Mouse (Mus musculus) retina, adult 2 months (tissue): ENCODE measurements around the gene Amdhd2.

Experiments used
- DNase-seq: peaks from one replicate; pipeline ENCODE4 v3.0.0-alpha.2; 2012; ENCODE audit warnings: low read depth, low spot score

The Amdhd2 gene

DNA sequence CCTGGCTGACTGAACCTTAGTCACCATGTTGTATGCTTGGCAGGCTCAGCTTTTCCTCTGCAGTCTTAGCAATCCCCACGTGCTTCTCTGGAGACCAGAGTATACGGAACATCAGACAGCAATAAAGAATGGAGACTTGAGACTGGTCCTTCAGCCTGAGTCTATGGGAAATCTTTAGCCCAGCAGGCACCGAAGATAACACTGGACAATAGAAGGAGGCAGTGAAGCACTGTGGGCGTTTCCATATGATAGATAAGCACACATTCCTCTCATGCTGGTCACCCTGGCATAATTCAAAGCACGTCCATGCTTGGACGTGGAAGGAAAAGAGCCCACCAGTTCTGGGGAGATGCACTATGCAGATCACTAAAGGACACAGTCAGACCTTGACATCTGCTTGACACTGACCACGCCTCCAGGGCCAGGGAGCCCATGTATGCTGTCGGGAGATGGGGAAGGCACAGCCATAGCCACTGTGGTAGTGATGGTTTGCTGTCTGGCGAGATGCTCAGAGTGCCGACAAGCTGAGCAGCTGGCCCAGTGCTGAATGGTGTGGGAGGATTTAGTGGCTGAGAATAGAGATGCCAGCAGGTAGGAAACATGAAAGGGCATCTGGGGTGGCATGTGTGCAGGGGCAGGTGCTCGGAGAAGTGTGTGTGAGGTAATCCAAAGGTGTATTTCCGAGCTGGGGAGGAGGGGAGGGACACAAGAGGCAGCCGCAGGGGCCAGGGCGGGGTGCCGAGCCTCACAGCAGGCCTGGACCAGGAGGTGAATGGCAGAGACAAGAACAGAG lies 33.7 kb upstream of the Amdhd2 start:
- DNase-seq, result no peak

DNA sequence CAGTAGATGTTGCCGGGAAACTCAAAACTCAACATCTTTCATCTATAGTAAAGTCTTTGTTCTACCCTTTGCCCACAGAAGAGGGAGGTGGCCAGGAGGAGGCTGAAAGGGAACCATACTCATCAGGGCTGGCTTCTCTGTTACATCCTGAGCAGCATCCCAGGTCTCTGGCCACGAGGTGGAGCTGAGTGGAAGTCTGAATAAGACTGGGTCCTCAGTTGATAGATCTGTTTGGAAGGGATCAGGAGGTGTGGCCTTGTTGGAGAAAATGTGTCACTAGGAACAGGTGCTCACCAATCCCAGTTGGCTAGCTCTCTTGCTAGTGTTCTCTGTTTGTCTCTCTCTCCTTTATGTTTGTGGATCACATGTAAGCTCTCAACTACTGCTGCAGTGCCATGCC lies 31.8 kb upstream of the Amdhd2 start:
- DNase-seq, result no peak

DNA sequence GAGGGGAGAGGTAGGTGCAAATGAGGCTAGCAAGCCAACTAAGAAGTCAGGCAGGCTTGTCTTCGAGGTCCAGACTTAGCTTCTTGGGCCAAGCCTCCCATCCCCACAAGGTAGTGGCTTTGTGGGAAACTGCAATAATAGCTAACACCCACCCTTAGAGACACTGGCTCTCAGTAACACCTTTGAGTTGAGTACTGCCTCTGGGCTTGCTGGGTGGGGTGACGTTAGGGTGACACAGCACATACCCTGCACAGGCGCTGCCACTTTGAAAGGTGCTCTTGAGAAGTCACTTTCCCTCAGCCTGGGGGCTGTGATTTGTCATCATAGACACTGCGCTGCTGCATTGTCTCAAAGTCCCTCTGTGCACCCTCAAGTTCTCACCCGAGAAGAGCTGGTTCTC lies 30.2 kb upstream of the Amdhd2 start:
- DNase-seq, result no peak

DNA sequence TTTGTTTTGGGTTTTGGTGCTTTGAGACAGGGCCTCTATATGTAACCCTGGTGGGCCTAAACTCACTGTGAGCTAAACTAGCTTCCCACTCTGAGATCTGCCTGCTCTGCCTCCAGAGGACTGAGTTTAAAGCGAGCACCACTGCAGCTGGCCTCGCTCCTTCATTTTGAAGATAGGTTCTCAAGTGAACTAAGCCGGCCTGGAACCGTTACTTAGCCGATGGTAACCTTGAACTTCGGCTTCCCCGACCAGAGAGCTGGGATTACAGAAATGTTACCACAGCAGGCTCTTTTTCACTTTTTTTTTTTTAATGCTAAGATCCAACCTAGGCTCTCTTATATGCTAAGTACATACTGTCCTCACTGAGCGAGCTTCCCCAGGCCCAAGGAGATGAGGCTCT lies 29.7 kb upstream of the Amdhd2 start:
- DNase-seq, result no peak

DNA sequence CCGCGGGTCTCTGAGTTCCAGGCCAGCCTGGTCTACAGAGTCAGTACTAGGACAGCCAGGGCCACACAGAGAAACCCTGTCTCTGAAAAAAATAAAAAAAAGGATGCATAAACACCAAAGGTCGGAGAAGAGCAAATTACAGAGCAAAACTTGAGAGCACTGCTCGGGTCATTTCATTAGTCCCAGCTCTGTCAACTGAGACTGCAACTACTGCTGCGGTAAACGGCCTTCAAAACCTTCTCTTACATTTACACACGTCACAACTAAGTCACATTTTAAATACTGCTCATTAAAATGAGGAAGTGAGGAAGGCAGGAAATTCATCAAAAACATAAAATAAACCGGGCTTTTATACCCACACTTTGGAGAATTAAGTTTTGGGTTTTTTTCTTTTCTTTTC lies 29.3 kb upstream of the Amdhd2 start:
- DNase-seq, result no peak

DNA sequence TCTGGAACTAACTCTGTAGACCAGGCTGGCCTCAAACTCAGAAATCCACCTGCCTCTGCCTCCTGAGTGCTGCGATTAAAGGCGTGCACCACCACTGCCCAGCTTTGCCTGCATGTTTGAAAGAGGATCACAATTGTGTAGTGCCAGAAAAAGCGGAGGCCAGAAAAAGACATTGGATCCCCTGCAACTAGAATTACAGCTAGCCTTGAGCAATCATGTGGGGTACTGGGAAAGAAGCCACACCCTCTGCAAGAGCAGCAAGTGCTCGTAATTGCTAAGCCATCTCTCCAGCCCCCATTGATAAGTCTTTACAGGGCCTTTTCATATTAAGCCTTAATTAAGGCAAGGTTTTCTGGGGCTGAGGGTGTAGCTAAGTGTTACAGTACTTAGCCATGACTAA lies 27.9 kb upstream of the Amdhd2 start:
- DNase-seq, result no peak

DNA sequence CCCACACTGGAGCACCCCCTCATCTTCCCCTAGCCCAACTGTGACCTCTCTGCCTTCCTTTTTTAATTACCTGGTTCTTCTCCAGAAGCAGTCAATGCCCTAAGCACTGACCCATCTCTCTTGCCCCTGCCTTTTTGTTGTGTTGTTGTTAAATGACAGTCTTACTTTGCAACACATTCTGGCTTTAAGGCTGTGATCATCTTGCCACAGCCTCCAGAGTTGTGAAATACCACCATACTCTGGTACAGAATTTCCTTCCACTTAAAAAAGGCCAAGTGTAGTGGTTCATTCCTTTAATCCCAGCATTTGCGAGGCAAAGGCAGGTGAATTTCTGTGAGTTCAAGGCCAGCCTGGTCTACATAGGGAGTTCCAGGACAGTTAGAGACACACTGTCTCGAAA lies 27.4 kb upstream of the Amdhd2 start:
- no peak for DNase-seq

DNA sequence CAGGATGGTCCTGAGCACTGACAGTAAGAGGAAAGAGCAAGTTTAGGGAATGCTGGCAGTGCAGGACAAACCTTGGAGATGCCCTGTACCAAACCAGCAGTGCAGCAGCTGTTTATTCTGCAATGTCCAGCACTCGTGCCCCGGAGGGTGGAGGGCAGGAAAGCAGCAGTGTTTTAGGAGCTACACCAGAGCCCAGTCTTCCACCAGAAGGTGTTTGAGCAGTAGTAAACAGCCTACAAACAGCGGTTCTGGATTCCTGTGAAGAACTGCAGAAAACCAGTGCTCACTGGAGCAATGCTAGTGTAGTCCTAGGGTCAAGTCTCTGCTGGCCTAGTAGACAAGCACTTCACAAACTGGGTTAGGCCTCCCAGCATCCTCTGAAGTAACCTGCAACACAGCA lies 10.7 kb upstream of the Amdhd2 start:
- DNase-seq, result no peak

DNA sequence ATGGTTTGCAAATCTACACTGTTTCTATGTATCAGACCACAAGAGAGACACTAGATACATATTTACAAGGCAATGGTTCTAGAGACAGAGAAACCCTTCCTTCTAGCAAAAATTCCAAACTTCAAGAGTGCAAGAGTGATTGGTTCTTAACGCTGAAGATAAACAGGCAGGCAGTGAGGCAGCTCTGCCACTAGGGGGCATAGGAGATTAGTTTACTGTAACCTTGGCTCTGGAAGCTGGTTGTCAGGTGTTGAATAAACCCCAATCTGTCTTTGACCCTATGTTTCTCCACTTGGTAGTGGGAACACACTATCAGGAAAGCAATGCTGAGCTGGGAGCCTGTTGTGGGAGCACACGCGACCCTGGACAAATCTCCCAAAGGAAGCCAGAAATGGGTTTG lies 9.9 kb upstream of the Amdhd2 start:
- peak; percentile 56 for DNase-seq

DNA sequence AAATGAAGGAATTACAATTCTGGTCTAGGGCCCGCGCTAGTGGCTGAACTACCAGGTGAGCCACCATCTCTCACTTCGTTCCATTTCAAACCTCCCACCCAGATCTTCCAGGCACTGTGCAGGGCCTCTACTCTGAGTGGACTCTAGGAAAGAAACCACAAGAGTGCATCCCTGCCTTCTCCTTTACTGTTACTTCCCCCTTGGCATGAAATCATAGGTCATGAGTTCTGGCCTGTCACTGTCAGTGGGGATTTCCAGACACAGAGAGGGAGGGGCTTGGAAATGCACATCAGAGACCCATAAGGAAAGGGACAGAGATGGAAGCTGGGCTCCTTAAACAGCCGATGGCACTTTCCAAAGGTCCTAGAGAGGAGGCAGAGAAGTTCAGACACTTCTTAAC lies 8.2 kb upstream of the Amdhd2 start:
- no peak for DNase-seq

DNA sequence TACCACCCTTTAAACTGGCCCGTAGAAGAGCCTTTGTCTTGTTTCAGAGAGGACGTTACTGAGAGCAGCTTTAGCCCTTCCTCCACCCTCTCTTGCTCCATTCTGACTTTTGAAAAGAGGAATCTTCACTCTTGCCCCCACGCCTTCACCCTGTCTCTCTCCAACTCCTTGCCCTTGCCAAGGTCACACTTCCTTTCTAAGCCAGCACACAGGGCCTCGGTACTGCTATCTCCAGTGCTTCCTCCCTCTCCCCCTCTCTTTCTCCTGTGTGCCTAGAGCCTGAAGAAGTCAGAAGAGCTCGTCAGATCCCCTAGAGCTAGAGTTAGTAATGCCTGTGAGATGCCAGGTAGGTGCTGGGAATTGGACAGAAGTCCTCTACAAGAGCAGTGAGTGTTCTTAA lies 7.2 kb upstream of the Amdhd2 start:
- no peak for DNase-seq

DNA sequence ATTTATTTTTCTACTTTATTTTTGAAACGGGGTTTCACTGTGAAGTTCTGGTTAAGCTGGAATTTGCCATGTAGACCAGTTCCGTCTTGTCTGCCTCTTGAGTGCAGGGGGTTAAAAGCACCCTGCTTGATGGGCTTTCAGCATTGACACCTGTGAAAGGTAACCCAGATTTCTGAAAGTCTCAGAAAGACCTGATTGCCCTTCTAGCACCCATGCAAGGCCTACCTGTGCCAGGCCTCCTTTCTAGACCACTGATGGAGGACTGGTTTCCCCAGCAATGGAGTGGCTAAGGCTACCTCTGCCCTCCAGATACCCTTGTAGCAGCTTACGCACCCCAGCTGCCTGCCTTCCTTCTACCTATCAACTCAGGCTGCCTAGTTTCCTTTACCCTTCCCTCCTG lies 6.6 kb upstream of the Amdhd2 start:
- no peak for DNase-seq

DNA sequence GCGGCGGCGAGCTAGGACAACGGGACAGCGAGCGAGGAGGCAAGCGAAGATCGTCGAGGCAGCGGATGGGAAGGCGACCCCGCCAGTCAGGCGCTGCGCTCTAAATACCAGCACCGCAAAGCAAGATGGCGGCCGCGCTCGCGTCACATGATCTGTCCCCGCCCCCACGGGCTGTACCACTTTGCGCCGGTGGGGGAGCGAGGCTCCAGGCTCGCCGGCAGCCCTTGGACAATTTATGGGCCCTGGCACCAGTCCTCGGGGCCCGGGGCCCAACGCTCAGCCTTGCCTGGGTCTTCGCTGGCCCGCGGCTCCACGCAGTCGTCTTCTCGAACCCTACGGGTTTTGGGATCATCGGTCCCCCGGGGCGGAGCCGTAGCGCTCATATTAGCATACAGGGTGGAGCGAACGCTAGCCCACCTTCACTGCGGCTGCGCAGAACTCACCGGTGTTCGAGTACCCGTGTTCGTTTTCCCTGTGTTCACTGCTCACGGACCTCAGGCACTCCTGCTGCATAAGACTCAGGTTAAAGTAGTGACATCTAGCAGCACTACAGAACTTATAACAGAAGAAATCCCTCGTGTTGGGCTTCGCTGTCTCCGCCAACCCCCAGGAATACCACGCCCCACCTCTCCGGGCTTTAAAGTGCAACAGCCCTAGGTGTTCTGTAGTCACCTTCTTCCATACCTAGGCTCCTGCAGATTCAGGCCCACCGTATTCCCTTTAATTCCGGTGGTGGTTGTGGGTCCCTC lies 5.9 kb upstream of the Amdhd2 start, which contains the start of gene Atp6v0c:
TSS of gene Atp6v0c (minus strand) at position 386 of the 749 bp plus-strand sequence.
- DNase-seq, result peak; percentile 88

DNA sequence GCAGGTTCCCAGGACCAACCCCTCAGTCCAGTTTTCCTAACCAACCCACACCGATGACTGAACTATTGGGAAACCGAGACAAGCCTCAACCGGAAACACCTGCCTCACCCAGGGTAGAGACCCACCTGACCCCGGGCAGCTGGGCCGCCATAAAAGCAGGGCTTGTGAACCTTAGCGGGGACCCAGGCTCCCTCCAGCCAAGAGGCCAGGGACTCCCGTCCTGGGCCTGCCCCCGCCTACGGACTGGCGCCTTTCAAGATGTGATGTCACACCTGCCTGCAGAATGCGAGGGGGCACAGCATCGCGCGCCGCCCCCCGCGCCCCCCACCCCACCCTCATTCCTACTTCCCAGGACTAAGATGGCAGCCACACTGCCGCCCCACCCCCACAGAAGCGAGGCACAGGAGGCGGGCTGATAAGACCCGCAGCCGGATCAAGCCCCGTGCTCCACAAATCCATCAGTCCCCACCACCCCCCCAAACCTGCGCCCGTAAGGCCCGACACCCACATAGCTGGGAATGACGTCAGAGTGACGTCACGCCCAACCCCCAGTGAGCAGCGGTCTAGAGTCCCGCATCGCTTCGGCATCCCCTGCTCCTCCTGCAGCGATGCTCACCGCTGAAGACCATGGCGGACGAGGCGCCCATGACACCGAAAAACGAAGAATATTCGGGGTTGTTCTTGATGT lies 5.2 kb upstream of the Amdhd2 start:
- DNase-seq, result peak; percentile 44

DNA sequence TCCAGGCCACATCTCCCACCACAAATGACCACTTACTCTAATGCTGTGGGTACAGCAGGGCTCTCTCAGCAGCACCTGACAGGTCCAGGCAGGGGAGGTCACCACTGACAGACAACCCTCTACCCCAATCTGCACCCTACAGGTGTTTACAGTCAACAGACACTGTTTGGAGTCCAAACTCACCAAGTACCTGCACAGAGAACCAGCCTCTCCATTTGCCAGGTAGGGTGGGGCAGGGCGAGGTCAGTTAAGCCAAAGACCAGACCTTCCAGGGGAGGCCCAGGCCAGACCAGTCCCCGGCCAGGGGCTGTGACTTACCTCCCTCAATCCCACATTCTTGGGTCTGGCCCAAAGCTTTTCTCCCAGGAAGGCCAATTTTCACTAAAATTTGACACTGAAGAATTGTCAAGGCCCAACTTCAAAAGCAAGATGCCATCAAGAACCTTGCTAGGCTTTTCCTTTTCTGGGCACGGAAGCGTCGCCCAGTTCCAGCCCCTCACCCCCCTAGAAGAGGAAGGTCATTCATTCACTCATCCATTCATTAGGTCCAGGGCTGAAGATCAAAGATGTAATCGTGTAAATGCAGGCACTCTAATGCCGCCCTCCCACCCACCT lies 4.4 kb upstream of the Amdhd2 start:
- DNase-seq, result no peak

DNA sequence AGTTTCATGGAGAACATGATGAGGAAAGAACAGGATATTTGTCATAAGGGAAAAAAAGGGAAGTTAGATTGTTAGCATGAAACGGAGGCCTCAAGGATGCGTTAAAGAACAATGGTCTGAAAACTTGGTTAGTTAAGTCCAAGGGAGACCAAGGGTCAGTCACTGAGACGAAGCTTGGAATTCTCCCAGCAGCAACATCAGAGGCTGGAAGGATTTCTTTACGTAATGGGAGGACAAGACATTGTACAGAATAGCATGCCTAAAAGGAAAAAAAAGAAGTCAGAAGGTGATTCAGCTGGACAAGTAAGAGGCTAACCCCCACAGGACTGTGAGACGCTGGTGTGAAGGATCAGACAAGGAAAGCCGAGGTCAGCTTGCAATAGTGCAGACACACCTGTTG lies 3.6 kb upstream of the Amdhd2 start:
- DNase-seq, result no peak

DNA sequence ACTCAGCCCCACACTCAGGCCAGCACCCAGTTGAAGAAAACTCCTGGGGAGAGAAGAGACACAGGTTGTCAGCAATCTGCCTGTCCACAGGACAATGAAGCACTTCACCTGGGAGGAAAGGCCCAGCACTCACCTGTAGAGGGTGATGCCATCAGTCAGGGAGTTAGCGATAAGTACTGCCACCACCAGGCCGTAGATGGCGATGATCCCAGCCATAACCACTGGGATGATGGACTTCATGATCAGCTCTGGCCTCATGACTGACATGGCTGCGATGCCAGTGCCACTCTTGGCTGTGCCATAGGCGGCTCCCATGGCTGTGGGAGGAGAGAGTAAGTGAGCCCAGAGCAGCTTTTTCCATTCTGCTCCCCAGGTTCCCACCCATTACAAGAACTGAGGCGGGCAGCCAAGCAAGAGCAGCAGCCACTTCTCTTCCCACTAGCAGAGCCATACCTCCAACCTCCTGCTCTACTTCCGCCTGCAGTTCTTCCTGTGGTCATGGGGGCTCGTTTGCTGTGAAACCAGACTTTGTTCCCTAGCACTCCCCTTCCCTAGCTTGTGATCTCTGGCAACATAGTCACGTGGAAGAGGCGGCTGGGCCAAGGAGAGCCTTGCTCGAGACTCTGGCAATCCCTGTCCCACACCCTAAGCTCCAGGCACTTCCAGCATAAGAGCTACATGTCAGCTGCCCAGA lies 1.1 kb upstream of the Amdhd2 start:
- DNase-seq, result no peak

DNA sequence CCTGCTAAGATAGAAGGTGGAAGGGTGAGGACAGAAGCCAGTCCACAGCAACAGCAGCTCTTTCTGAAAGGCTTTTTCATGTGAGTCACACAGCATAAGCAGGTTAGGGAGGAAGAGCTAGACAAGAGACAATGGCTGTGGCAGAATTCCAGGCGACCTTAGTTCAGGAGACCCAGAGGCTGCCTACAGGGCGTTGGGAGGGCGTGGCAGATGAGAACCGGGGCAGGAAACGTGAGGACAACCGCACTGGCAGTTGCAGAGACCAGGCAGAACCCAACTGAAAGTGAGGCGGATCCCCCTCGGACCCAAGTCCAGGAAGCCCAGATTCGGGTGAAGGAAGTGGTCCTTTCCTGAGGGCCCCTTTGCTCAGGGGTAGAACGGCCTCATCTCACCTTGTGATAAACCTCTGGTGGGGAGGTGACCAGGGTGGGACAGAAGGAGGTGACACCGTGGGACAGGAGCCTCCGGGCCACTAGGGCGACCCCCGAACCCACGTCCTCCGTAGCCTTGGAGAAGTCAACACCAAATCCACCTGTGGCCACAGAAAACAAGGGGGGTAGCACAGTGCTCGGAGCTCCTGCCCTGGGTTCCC lies 886 bp downstream of the Amdhd2 start:
- no peak for DNase-seq

DNA sequence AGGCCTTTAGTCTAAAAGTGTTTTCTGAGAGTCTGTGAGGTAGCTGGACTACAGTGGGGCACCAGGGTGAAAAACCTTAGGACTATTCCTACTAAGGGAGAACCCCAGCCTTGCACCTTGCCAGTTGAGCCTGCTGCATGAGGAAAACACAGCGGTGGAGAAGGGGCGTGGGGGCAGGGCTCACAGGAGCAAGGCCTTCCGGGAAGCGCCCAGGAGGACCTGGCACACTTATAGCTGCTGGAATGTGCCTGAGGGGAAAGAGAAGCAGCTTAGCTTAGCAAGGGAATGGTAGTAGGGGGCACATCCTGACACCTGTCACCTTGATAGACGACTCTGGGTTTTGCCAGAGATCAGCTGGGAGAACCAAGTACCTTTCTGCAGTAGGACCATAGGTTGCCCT lies 2.1 kb downstream of the Amdhd2 start:
- DNase-seq, result no peak

DNA sequence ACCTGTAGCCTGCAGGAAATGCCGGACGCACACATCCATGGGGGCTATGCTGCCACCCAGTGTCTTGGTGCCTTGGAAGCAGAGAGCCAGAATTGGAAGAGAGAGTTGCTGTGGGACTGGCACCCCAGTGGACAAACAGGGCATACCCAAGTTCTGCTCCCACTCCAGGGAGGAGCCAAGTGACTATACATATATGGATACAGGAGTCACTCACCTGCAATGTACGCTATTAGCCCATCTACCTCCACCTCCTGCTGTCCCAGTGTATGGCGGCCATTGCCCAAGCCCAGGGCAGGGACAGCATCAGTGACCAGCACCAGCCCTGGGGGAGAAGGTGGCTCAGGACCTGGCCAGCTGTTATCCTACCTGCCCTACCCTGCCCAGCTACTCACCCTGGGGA lies 6.0 kb downstream of the Amdhd2 start:
- no peak for DNase-seq

DNA sequence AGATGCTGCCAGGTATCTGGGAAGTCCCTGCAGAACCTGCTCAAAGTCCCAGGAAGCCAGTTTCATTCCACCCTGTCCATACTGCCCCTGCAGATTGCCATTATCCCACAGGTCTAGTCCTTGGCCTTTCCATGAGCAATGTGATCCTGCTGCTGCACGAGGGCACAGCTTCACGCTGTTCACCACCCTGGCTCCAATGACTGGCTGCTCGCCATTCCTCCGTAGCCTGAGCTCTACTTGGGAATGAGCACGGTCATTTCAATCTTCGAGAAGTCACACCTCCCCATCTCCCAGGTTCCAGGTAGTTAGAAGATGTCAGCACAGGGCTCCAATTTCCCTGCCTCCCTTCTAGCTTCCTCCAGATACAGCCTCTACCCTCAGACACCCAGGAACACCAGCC lies 6.4 kb downstream of the Amdhd2 start:
- no peak for DNase-seq
